Mouse (Mus musculus) thymus, adult 2 months (tissue): ENCODE data around the gene Hip1r.
A peak's percentile ranks its signal among the peaks of the same experiment; 100 is the strongest.

ENCODE experiments used
- CTCF ChIP-seq: fragments of 200-500 bp; IDR thresholded peaks from 2 replicates; pipeline ENCODE4 v1.5.1; 2012; ENCODE audit warnings: mild to moderate bottlenecking, control low read depth, low read length, moderate library complexity, borderline replicate concordance; ENCODE audit not compliant: control insufficient read depth, poor library complexity, insufficient read depth; ENCODE audit errors: extremely low read depth
- POLR2A ChIP-seq: fragments of 200-500 bp; IDR thresholded peaks from 2 replicates; pipeline ENCODE4 v1.6.1; 2012; ENCODE audit warnings: mild to moderate bottlenecking, low read length, control low read depth, moderate library complexity; ENCODE audit not compliant: control insufficient read depth, poor library complexity, insufficient read depth; ENCODE audit errors: extremely low read depth

- no peak for TF ChIP-seq CTCF
- TF ChIP-seq POLR2A, result 0 out of 2 replicates have a peak, but pooled peaks have one; percentile 35
Measured at GRCm38 (mm10) chr5:124019348-124020216, 46.2 kb downstream of the Hip1r start.
